Mouse (Mus musculus) spleen, adult 12 weeks (tissue): ENCODE results near the gene Garnl3.

Experiments used
- DNase-seq: peaks from one replicate; pipeline ENCODE4 v3.0.0; 2022; ENCODE audit warnings: low spot score

Gene Garnl3

DNA sequence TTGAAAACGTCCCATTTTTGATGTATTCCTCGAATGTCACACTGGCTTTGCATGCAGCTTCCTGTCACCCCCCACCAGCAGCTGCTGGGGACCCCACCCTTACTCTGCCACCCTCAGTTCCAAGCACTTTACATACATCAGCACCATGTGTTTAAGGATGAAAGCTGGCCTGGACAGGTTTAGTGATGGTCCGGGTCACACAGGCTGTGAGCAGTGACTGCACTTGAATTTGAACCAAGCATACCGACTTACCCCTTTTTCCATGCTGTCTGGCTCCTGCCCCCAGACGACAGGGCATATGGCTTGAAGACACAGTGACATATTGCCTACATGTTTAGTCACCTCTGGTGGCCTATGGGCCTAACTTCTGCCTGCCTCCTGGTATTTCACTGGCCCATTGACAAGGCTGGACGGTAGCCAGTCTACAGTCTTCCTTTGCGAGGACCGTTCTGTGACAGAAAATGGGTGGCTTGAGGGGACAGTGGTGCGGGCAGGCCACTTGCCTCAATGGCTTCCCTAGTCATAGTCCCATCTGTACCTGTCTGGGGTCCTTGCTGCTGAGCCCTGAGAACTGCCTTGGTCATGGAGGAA is 163.3 kb downstream of the Garnl3 start:
- DNase-seq = no peak

GRCm38 (mm10) chr2:32966689-32967631 is 164.5 kb downstream of the Garnl3 start:
- DNase-seq = peak; percentile 75

- DNase-seq = no peak
Observed at GRCm38 (mm10) chr2:32966184-32966688, 165.2 kb downstream of the Garnl3 start.

- no peak for DNase-seq
Observed at GRCm38 (mm10) chr2:32965511-32966183, 165.8 kb downstream of the Garnl3 start.

DNA sequence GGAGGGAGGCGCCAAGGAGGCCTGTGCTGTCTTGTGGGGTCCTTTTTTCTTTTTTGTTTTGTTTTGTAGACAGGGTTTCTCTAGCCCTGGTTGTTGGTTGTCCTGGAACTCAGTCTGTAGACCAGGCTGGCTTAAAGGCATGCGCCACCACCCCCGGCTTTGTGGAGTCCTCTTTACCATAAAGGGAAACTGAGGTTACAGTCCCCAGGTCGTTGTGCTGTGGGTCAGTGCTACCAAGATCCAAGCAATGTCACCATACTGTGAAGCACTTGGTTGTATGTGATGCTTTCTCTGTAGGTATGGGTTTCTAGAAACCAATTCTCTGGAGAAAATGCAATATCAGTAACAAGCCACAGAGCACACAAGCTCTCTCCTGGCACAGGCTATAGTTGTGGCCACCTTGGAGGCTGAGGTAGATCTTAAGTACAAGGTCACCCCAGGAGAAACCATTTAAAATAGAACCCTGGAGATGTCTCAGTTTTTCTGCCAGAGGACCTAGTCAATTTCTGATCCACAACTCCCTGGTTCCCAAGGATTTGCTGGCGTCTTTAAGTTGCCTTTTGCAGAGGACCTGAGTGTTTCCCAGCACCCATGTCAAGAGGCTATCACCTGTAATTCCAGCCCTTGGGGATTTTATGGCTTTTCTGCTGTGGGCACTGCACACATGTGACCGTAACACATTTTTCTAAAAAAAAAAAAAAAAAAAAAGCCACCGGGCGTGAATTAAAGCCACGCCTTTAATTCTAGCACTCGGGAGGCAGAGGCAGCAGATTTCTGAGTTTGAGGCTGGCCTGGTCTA is 166.6 kb downstream of the Garnl3 start:
- no peak for DNase-seq

DNA sequence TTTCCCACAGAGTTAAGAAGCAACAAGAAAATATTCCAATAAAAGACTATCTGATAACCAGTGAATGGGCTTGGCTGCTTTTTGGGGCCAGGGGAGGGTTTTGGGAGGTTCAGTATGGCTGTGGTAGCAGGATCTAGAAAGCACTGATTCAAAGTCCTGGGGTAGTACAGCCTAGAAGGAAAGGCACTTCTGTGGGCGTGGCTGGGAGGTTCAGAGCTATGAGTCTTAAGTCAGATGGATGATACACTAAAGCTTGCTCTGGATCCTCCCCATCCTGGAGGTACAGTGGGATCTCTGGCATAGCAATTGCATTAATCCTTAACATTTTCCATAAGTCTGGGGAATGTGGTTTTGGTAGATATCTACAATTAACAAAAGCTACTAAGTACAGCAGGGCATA is 167.5 kb downstream of the Garnl3 start:
- no peak for DNase-seq

DNA sequence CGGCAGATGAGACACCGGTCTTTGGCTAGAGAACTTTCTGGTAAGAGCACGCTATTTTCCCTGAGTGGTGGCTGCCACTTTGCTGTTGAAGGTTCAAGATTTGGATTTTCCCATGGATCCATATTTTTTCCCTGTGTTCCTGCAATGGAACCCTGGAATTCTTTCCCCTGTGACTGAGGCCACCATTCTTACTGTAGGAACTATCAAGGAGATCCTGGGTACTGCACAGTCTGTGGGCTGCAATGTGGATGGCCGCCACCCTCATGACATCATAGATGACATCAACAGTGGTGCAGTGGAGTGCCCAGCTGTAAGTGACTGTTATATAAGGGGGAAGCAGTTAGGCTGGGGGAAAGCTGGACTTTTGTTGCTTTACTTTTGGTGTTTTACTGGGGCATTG is 167.9 kb downstream of the Garnl3 start:
- DNase-seq = no peak

GRCm38 (mm10) chr2:32962875-32963220 is 168.6 kb downstream of the Garnl3 start:
- DNase-seq = no peak

DNA sequence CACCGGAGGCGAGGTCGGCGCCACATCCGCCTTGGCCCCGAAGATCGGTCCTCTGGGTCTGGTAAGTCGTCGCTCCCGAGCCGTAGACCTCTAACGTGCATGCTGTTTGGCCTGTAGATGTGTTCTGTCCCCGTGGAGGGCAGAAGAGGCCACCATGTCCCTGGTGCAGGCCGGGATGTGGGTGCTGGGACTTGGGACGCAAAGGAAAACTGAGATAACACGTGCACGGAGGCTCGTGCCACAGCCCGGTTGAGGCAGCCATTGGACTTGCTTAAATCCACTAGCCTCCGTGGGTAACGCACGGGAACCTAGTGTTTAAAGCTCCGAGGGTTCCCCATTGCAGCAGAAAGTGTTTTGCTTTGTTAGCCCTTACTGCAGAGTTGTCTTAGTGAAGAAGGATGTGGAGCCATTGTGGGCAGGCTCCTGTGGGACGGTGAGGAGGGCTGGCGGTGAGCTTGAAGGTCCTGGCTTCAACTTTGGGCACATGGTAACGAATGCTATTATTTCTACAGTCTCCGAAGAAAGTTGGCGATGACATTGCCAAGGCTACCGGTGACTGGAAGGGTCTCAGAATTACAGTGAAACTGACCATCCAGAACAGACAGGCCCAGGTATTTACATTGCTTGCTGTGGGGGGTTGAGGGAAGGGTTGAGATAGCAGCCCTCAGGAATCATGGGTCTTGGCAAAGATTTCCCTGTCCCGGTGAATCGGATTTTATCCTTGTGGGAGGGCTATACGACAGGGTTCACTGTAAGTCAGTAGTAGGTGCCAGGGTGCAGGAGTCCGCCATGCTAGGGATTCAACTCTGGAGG is 169.2 kb downstream of the Garnl3 start:
- DNase-seq = no peak

DNA sequence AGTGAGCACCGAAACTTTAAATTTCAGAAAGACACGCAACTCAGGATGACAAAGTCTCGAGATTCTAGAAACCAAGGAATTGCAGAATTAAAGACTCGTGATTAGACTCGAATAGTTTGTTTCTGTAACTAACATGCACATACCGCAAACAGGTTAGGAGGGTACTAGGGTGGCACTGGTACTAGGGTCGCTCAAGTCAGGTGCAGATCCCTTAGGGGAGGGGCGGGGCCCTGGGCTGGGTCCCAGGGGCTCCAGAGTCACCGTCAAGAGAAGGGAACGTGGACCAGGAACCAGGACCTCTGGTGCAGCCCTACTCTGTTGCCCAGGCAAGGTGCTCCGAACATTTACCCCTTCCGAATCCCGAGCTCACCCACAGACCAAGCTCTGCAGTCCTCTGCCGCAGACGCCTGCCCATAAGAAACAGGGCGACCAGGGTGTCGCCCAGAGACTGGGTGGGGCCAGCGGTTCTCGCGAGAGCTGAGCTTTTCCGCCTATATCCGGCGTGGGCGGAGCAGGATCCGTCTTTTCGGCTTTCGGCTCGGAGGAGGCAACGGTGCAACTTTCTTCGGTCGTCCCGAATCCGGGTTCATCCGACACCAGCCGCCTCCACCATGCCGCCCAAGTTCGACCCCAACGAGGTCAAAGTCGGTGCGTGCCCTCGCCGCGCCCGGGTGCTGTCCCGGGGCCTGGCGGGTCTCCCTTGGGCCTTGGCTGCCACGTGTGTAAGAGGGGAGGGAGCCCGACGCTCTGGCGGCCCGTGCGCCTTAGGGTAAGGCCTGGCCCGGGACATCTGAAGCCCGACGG is 170.1 kb downstream of the Garnl3 start, which contains the start of the genes Rpl12 and Lrsam1:
Gene Rpl12 (plus strand): TSS at position 368 of the 804 bp plus-strand sequence.
Gene Lrsam1 (minus strand): TSS at position 423 of the 804 bp plus-strand sequence.
- DNase-seq = peak; percentile 89

DNA sequence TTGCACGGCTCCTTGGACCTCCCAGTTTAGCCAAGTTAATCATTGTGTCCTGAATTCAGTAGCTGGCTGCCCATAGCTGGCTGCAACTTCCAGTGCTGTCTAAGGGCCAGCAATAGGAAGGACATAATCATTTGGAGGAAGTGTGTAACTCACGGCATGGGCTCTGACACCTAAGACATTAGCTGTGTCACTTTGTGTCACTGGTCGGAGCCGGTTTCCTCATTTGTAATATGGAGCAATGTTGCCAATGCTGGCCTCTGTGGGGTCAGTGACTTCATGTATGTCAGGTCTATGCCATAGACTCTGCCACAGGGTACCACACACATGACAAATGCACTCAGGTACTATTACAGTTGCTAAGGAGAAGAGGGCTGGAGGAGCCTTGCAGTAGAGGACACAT is 171.2 kb downstream of the Garnl3 start:
- DNase-seq = no peak

DNA sequence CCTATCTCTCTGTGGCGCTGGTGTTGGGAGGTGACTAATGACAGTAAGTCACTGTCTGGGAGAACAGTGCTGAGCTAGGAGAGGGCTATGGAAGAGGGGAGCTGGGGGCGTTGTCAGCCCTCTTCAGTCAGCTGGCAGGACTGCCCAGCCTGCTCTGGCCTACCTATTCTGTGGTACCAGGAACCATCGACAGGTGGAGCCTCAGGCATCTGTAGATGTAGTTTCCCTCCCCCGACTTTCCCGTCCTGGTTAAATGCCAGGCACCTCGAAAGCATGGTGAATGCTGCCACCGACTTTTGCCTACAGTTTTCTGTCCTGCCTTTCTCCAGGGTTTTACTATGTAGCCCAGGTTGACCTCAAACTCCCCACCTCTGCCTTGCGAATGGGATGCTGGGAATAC is 174.1 kb downstream of the Garnl3 start:
- no peak for DNase-seq

DNA sequence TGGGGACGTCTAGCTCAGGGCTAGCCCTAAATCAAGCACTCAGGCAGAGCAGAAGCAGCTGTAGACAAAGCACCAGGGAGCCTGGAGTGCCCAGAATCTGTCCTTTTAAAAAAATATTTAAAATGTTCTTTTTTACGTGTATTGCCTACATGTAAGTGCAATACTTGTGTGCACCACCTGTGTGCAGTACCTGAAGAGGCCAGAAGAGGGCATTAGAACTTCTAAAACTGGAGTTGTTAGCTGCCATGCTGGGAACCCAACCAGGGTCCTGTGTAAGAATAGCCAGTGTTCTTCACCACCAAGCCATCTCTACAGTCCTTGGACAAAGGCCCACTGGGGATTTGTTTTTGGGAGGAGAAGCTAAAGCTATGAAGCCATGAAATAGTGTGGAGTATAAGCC is 176.9 kb downstream of the Garnl3 start:
- DNase-seq = no peak

DNA sequence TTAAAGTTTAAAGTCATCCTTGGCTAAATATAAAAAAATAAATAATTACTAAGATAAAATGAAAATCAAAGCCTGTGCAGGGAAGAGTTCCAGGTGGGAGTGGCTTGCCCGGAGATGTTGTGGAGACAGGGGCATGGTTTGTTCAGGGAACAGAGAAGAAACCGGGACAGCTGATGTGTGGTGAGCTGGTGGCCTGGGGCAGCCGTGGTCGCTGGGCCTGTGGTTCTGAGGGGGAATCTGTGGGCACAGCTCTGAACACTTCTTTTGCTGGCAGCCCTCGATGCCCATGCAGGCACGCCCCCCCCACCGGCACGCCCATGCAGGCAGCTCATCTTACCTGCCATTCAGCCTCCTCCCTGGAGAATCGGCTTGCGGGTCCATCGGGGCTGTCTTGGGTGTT is 184.0 kb downstream of the Garnl3 start:
- DNase-seq = no peak

DNA sequence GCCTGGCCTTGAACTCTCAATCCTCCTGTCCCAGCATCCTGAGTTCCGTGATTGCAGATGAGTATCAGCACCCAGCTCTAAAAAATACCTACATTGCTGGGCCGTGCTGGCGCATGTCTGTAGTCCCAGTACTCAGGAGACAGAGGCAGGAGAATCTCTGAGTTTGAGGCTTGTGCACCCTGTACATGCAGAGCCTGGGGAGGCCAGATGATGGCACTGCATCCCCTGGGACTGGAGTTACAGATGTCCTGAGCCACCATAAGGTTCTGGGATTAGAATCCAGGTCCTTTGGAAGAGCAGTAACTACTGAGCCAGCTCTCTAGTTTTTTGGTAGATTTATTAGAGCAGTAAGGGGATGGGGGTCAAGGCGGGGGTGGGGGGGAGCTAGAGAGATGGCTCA is 191.0 kb downstream of the Garnl3 start:
- DNase-seq = no peak

DNA sequence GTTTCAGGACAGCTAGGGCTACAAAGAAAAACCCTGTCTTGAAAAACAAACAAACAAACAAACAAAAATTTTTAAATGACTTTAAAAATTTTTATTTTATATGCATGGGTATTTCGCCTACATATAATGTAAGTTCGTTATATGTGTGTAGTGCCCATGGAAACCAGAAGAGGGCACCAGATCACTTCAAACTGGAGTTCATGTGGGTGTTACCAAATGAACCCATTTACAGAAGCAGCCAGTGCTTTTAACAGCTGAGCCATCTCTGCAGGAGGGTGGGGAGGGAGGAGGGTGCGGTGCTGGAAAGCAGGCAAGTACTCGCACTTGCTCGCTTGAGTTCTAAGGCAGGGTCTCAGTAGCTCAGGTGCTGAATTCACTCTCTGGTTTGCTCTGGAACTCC is 192.0 kb downstream of the Garnl3 start:
- DNase-seq = no peak

- DNase-seq = no peak
Observed at GRCm38 (mm10) chr2:32938741-32939140, 192.7 kb downstream of the Garnl3 start.
